Mouse (Mus musculus) kidney, embryonic 16.5 days (tissue): ENCODE measurements around the gene Itga9. TPM values are rescaled to one million over a fixed set of nuclear protein-coding genes. Genes with fewer than 3 reads are reported as not detected.
A peak's percentile ranks its signal among the peaks of the same experiment; 100 is the strongest.

Experiments
- ATAC-seq: fragments of 200-750 bp; cut with Nextera tagmentation; 2 replicates; pipeline ENCODE4 v1.8.0; 2017; ENCODE audit warnings: moderate TSS enrichment; ENCODE audit not compliant: low FRiP score, low TSS enrichment
- H3K27ac ChIP-seq: fragments of 300-500 bp; sonication (generic); 2 replicates; pipeline ENCODE4 v1.5.1; 2014; ENCODE audit warnings: low read length
- H3K27me3 ChIP-seq: fragments of 300-500 bp; sonication (generic); 2 replicates; pipeline ENCODE4 v1.6.1; 2014; ENCODE audit warnings: low read length, control low read depth, mixed read lengths; ENCODE audit not compliant: insufficient read depth
- H3K36me3 ChIP-seq: fragments of 300-500 bp; sonication (generic); 2 replicates; pipeline ENCODE4 v1.6.1; 2014; ENCODE audit warnings: low read length, control low read depth, mixed read lengths; ENCODE audit not compliant: insufficient read depth
- H3K4me1 ChIP-seq: fragments of 300-500 bp; sonication (generic); 2 replicates; pipeline ENCODE4 v1.6.1; 2014; ENCODE audit warnings: low read length, control low read depth, mixed read lengths; ENCODE audit not compliant: insufficient read depth
- H3K4me2 ChIP-seq: fragments of 300-500 bp; sonication (generic); replicated peaks from 2 replicates; pipeline ENCODE4 v1.6.1; 2014; ENCODE audit warnings: low read depth, low read length
- H3K4me3 ChIP-seq: fragments of 300-500 bp; sonication (generic); 2 replicates; pipeline ENCODE4 v1.5.1; 2014; ENCODE audit warnings: mild to moderate bottlenecking, low read length
- H3K9ac ChIP-seq: fragments of 300-500 bp; sonication (generic); replicated peaks from 2 replicates; pipeline ENCODE4 v1.6.1; 2014; ENCODE audit warnings: low read length
- H3K9me3 ChIP-seq: fragments of 300-500 bp; sonication (generic); 2 replicates; pipeline ENCODE4 v1.6.1; 2016; ENCODE audit warnings: low read length, control low read depth
- WGBS: fragments of 180-500 bp; shearing (Covaris S2); extraction: QIAGEN DNeasy Blood & Tissue Kit; methylation state at CpG from one replicate; pipeline ENCODE4 v1.1.7; 2014; 5-methylcytosine and 5-hydroxymethylcytosine counted together
- polyA plus RNA-seq: library from polyadenylated mRNA; unstranded; fragments of >200 nt; fragmentation: Nextera tagmentation; extraction: Ambion mirVana; gene quantifications from 2 replicates; pipeline ENCODE4 v1.2.1, GENCODE M21; 2015

The Itga9 gene
- polyA plus RNA-seq, 1 experiment from 2014 or later: 10.8 TPM

GRCm38 (mm10) chr9:118925286-118926110 lies 319.0 kb downstream of the Itga9 start:
- H3K9ac ChIP-seq: peak overlapping the region; percentile 86

GRCm38 (mm10) chr9:118926111-118926650 lies 319.7 kb downstream of the Itga9 start, which contains the start of gene Ctdspl:
Gene Ctdspl (plus strand): TSS chr9:118926453.
- Histone ChIP-seq H3K4me1 (peaks cover 43% of the 10 kb centered on the region), H3K4me2 (peak within 1 kb of the TSS; percentile 85), H3K36me3 (no peaks in the 10 kb centered on the region), H3K27ac (peak within 1 kb of the TSS; percentile 91), H3K27me3 (no peaks in the 10 kb centered on the region), H3K4me3 (peak within 1 kb of the TSS; percentile 69), H3K9ac (peak within 1 kb of the TSS; percentile 86), H3K9me3 (no peaks in the 10 kb centered on the region)
- ATAC-seq: peak; percentile 41
- under 1% methylated on average over 41 of the region's 73 CpGs for WGBS

More at GRCm38 (mm10) chr9:118925286-118926110, 319.0 kb downstream of the Itga9 start:
- peak; percentile 81 for ATAC-seq
- under 1% methylated on average over 52 of the region's 53 CpGs for WGBS
- Histone ChIP-seq H3K4me1 (peaks cover 43% of the 10 kb centered on the region), H3K27ac (peak overlapping the region; percentile 91), H3K27me3 (no peaks in the 10 kb centered on the region), H3K9me3 (no peaks in the 10 kb centered on the region), H3K4me2 (peak overlapping the region; percentile 85), H3K4me3 (peak overlapping the region; percentile 69), H3K36me3 (no peaks in the 10 kb centered on the region)

- no peak for ATAC-seq
- Histone ChIP-seq H3K4me3 (peak overlapping the region; percentile 69), H3K36me3 (no peaks in the 10 kb centered on the region), H3K9ac (peak overlapping the region; percentile 86), H3K27ac (peak overlapping the region; percentile 91), H3K4me1 (peaks cover 45% of the 10 kb centered on the region), H3K9me3 (no peaks in the 10 kb centered on the region), H3K4me2 (peak overlapping the region; percentile 85), H3K27me3 (no peaks in the 10 kb centered on the region)
- WGBS: 2% methylated on average over 65 of the region's 68 CpGs
Measured at GRCm38 (mm10) chr9:118926688-118927321, 320.3 kb downstream of the Itga9 start.

- Histone ChIP-seq H3K4me2 (peak overlapping the region; percentile 85), H3K36me3 (no peaks in the 10 kb centered on the region), H3K4me1 (peaks cover 46% of the 10 kb centered on the region), H3K4me3 (peak overlapping the region; percentile 69), H3K27ac (peak overlapping the region; percentile 91), H3K9me3 (no peaks in the 10 kb centered on the region), H3K9ac (peak overlapping the region; percentile 86), H3K27me3 (no peaks in the 10 kb centered on the region)
- WGBS: 22% methylated on average over 8 of the region's 8 CpGs
- ATAC-seq: no peak
Measured at GRCm38 (mm10) chr9:118927501-118927900, 321.0 kb downstream of the Itga9 start.

GRCm38 (mm10) chr9:118928007-118928406 lies 321.5 kb downstream of the Itga9 start:
- WGBS: 45% methylated on average over 2 of the region's 2 CpGs
- Histone ChIP-seq H3K36me3 (no peaks in the 10 kb centered on the region), H3K9me3 (no peaks in the 10 kb centered on the region), H3K27ac (peak overlapping the region; percentile 91), H3K4me3 (peak overlapping the region; percentile 69), H3K4me2 (peak overlapping the region; percentile 85), H3K27me3 (no peaks in the 10 kb centered on the region), H3K4me1 (peaks cover 46% of the 10 kb centered on the region), H3K9ac (peak overlapping the region; percentile 86)
- ATAC-seq: no peak

- H3K4me3 ChIP-seq: peak overlapping the region; percentile 69
- peak overlapping the region; percentile 91 for H3K27ac ChIP-seq
- H3K4me2 ChIP-seq: peak overlapping the region; percentile 85
- H3K9me3 ChIP-seq: no peaks in the 10 kb centered on the region
- peaks cover 46% of the 10 kb centered on the region for H3K4me1 ChIP-seq
- no peaks in the 10 kb centered on the region for H3K36me3 ChIP-seq
- WGBS: 30% methylated on average over 7 of the region's 7 CpGs
- H3K27me3 ChIP-seq: no peaks in the 10 kb centered on the region
- peak overlapping the region; percentile 86 for H3K9ac ChIP-seq
- ATAC-seq: no peak; the same call in 1 of the 2 replicates
Measured at GRCm38 (mm10) chr9:118928656-118929055, 322.2 kb downstream of the Itga9 start.

- WGBS: 48% methylated on average over 9 of the region's 9 CpGs
- Histone ChIP-seq H3K4me2 (0 out of 2 replicates have a peak overlapping the region, but pooled peaks have one; percentile 19), H3K9ac (no peak overlapping the region), H3K36me3 (no peaks in the 10 kb centered on the region), H3K4me3 (no peak overlapping the region), H3K4me1 (peaks cover 54% of the 10 kb centered on the region), H3K27ac (no peak overlapping the region), H3K27me3 (no peaks in the 10 kb centered on the region), H3K9me3 (no peaks in the 10 kb centered on the region)
- ATAC-seq: no peak
Measured at GRCm38 (mm10) chr9:118930611-118931010, 324.1 kb downstream of the Itga9 start.

GRCm38 (mm10) chr9:118933800-118934199 lies 327.3 kb downstream of the Itga9 start:
- no peak for ATAC-seq
- Histone ChIP-seq H3K27ac (peak overlapping the region; percentile 16; the same call in 1 of the 2 replicates), H3K4me3 (no peak overlapping the region), H3K27me3 (no peaks in the 10 kb centered on the region), H3K36me3 (no peaks in the 10 kb centered on the region), H3K9ac (no peak overlapping the region), H3K4me2 (no peak overlapping the region), H3K4me1 (peaks cover 58% of the 10 kb centered on the region), H3K9me3 (no peaks in the 10 kb centered on the region)
- 86% methylated on average over 9 of the region's 9 CpGs for WGBS

GRCm38 (mm10) chr9:118934319-118934718 lies 327.8 kb downstream of the Itga9 start:
- no peaks in the 10 kb centered on the region for H3K36me3 ChIP-seq
- H3K9me3 ChIP-seq: no peaks in the 10 kb centered on the region
- peak overlapping the region; percentile 16; the same call in 1 of the 2 replicates for H3K27ac ChIP-seq
- H3K9ac ChIP-seq: 0 out of 2 replicates have a peak overlapping the region, but pooled peaks have one; percentile 15
- no peak overlapping the region for H3K4me2 ChIP-seq
- no peaks in the 10 kb centered on the region for H3K27me3 ChIP-seq
- ATAC-seq: no peak
- H3K4me1 ChIP-seq: peaks cover 57% of the 10 kb centered on the region
- H3K4me3 ChIP-seq: no peak overlapping the region
- WGBS: 53% methylated on average over 12 of the region's 12 CpGs
